Comparison of ENCODE assay signal across 7 mouse cellular contexts in the genomic region with DNA sequence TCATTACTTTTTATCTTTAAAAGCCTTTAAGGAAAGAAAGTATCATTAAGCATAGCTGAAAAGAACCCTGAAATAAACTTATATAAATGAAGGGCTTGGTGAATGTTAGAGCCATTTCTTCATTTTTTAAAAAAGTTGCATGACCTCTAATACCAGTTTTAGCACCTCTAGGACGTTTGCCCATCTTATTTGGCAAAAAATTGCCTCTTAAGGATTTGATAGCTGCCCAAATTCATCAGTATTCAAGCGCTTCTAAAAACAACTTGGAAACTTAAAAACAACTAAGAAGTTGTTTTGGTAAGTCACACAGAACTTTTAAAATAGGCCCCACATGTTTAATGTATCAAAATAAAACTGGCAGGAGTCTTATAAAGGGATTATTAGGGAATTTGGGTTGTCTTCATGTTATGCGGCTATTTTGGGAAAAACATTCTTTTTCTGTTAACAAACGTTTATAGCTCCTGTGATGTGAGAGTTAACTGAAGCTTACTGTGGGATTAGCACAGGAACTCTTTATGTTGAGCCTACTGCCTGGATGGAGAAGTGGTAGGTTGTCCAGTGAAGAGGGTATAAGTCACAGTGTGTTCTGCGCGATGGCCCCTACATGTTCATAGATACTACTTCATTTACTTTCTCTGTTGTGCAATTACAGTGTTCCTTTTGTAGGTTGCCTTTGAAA. TPM values are rescaled to one million over a fixed set of nuclear protein-coding genes. Genes with fewer than 3 reads are reported as not detected.
DNase-seq lines count a peak whose midpoint lies in the region; ATAC-seq and TF ChIP-seq lines count a peak whose summit lies in the region.

No protein-coding gene starts in this region.

- no peaks in the 10 kb centered on the region for H3K9me3 ChIP-seq in lung, postnatal 0 days (ENCODE audit: low read length)
- H3K9me3 ChIP-seq in limb, embryonic 10.5 days (replicated peaks), result no peaks in the 10 kb centered on the region

- no peaks in the 10 kb centered on the region for H3K36me3 ChIP-seq in lung, postnatal 0 days (ENCODE audit: insufficient read depth, low read length)
- H3K36me3 ChIP-seq in limb, embryonic 10.5 days, result 0 out of 2 replicates have a peak, but pooled peaks cover 7% of the 10 kb centered on the region
- H3K36me3 ChIP-seq in small intestine, adult 2 months (ENCODE audit: control insufficient read depth, insufficient read depth, low read length), result no peaks in the 10 kb centered on the region

- H3K9ac ChIP-seq in lung, postnatal 0 days (replicated peaks; ENCODE audit: low read depth), result peak overlapping the region; percentile 97

- peak overlapping the region; percentile 77 for H3K4me2 ChIP-seq in lung, postnatal 0 days (replicated peaks; ENCODE audit: low read depth, low read length)

- no peak overlapping the region for H3K27ac ChIP-seq in lung, postnatal 0 days (ENCODE audit: low read length)
- no peak overlapping the region for H3K27ac ChIP-seq in embryonic fibroblast, embryonic 13.5 days (ENCODE audit: insufficient read depth, low read length)
- peak overlapping the region; percentile 97 for H3K27ac ChIP-seq in limb, embryonic 10.5 days
- H3K27ac ChIP-seq in small intestine, adult 2 months (ENCODE audit: insufficient read depth, low read depth, low read length), result no peak overlapping the region

- TF ChIP-seq CTCF in lung, postnatal 0 days (IDR thresholded peaks at IDR 0.05), result no peak
- no peak for TF ChIP-seq CTCF in embryonic fibroblast, embryonic 13.5 days (IDR thresholded peaks at IDR 0.05; ENCODE audit: borderline replicate concordance, insufficient read depth, low read length)
- TF ChIP-seq CTCF in small intestine, adult 2 months (IDR thresholded peaks at IDR 0.05; ENCODE audit: extremely low read depth, insufficient read length, insufficient replicate concordance, low read depth, low read length), result no peak

- H3K4me1 ChIP-seq in lung, postnatal 0 days (ENCODE audit: insufficient read depth, low read depth, low read length), result peaks cover 10% of the 10 kb centered on the region
- peaks cover 2% of the 10 kb centered on the region; the same call in 1 of the 2 replicates for H3K4me1 ChIP-seq in embryonic fibroblast, embryonic 13.5 days (ENCODE audit: control insufficient read depth, insufficient read depth, low read length)
- peaks cover 25% of the 10 kb centered on the region for H3K4me1 ChIP-seq in limb, embryonic 10.5 days
- peaks cover 8% of the 10 kb centered on the region for H3K4me1 ChIP-seq in small intestine, adult 2 months (ENCODE audit: control insufficient read depth, insufficient read depth, insufficient read length, low read length)

- ATAC-seq in lung, postnatal 0 days, result no peak

- no peak for DNase-seq in lung, postnatal 0 days (ENCODE audit: low spot score)
- DNase-seq in lung, adult 18-20 months, result no peak
- no peak for DNase-seq in limb, embryonic 10.5 days (ENCODE audit: low spot score)
- no peak for DNase-seq in gastrocnemius, postnatal 36 days
- no peak for DNase-seq in gastrocnemius, postnatal 10 days

- no peak for TF ChIP-seq POLR2A in embryonic fibroblast, embryonic 13.5 days (IDR thresholded peaks at IDR 0.05; ENCODE audit: low read depth, low read length)
- no peak for TF ChIP-seq POLR2A in small intestine, adult 2 months (IDR thresholded peaks at IDR 0.05; ENCODE audit: low read depth, low read length)

- 19% methylated on average over 6 of the region's 6 CpGs for WGBS in lung, postnatal 0 days
- 39% methylated on average over 6 of the region's 6 CpGs for WGBS in limb, embryonic 10.5 days
- WGBS in small intestine, adult 2 months, result 10% methylated on average over 6 of the region's 6 CpGs

- H3K27me3 ChIP-seq in lung, postnatal 0 days (replicated peaks; ENCODE audit: insufficient read depth, low read length), result no peaks in the 10 kb centered on the region
- no peaks in the 10 kb centered on the region for H3K27me3 ChIP-seq in limb, embryonic 10.5 days (ENCODE audit: low read depth, poor library complexity, severe bottlenecking)
- no peaks in the 10 kb centered on the region for H3K27me3 ChIP-seq in small intestine, adult 2 months (ENCODE audit: control insufficient read depth, insufficient read depth, low read length)

- intact Hi-C loops in gastrocnemius, postnatal 36 days (cut with DNase I), result loop anchor here (5.0 kb wide), 2 partner anchors 82 to 133 kb away; a partner anchor contains a TSS

- peak overlapping the region; percentile 99 for H3K4me3 ChIP-seq in lung, postnatal 0 days (ENCODE audit: low read depth, low read length)
- peak overlapping the region; percentile 98 for H3K4me3 ChIP-seq in embryonic fibroblast, embryonic 13.5 days (ENCODE audit: insufficient read depth, low read length)
- peak overlapping the region; percentile 92 for H3K4me3 ChIP-seq in limb, embryonic 10.5 days
- H3K4me3 ChIP-seq in small intestine, adult 2 months (ENCODE audit: low read depth, low read length), result peak overlapping the region; percentile 90

- no peak for TF ChIP-seq EP300 in lung, postnatal 0 days (IDR thresholded peaks at IDR 0.05)

RNA-seq across cellular contexts. Expression of a gene that starts 2.6 kb away (rescaled TPM):
- 51.5 and 55.4 TPM in 2 replicates for polyA plus RNA-seq in lung, postnatal 0 days (2015; fragmentation: Nextera tagmentation; extraction: Ambion mirVana)
- polyA plus RNA-seq in embryonic fibroblast, embryonic 13.5 days (2011; ENCODE audit: insufficient read length, low read depth, missing spikeins), result 56.9 and 63.1 TPM in 2 replicates
- polyA plus RNA-seq in limb, embryonic 10.5 days (2016; fragmentation: Nextera tagmentation; extraction: Ambion mirVana), result 59.5 and 71.7 TPM in 2 replicates
- polyA plus RNA-seq in small intestine, adult 2 months (2012; rRNA removed), result 8.2 and 17.6 TPM in 2 replicates
- total RNA-seq in gastrocnemius, postnatal 36 days (2021), result 100 to 1,000 TPM; 161 to 177 TPM
- total RNA-seq in gastrocnemius, postnatal 10 days (2021), result 100 to 1,000 TPM; 139 to 151 TPM
